In genomic region chr10:34244745-34245144, GRCm38 (mm10) we compare ENCODE assay signal across 30 mouse cellular contexts. TPM values are rescaled to one million over a fixed set of nuclear protein-coding genes. Genes with fewer than 3 reads are reported as not detected.
DNase-seq lines count a peak whose midpoint lies in the region; ATAC-seq and TF ChIP-seq lines count a peak whose summit lies in the region.
"Had no signal": no experiment of that assay in that cellular context is flagged by ENCODE, and none has a peak within 500 bp of the region (broad histone marks: within the 10 kb centered on the region; RNA-seq: fewer than 3 reads in every experiment).

No protein-coding gene starts in this region.

- no peak for TF ChIP-seq CTCF in kidney, postnatal 0 days (IDR thresholded peaks at IDR 0.05; ENCODE audit: low read depth)

- H3K4me3 ChIP-seq in kidney, postnatal 0 days (replicated peaks; ENCODE audit: low read depth, low read length) = no peak overlapping the region
- no peak overlapping the region for H3K4me3 ChIP-seq in lung, embryonic 15.5 days
- H3K4me3 ChIP-seq: forebrain, embryonic 12.5 days; heart, embryonic 12.5 days; hindbrain, embryonic 10.5 days; hindbrain, embryonic 15.5 days; limb, embryonic 10.5 days; limb, embryonic 15.5 days; neural tube, embryonic 15.5 days had no signal

- ATAC-seq in kidney, postnatal 0 days (replicated peaks; ENCODE audit: low FRiP score, low read depth) = no peak
- no peak for ATAC-seq in lung, embryonic 15.5 days (ENCODE audit: borderline replicate concordance, extremely low read depth, low FRiP score, low TSS enrichment)
- peak; percentile 45 for ATAC-seq in common myeloid progenitor, adult 5-6 weeks (replicated peaks; ENCODE audit: low read depth, poor library complexity, severe bottlenecking)
- ATAC-seq in megakaryocyte, adult 5-6 weeks (ENCODE audit: poor library complexity, severe bottlenecking) = peak; percentile 60
- ATAC-seq: forebrain, postnatal 0 days had no signal

- H3K4me2 ChIP-seq in kidney, postnatal 0 days (ENCODE audit: low read length) = no peak overlapping the region
- no peak overlapping the region for H3K4me2 ChIP-seq in lung, embryonic 15.5 days
- H3K4me2 ChIP-seq: forebrain, embryonic 12.5 days; heart, embryonic 12.5 days; hindbrain, embryonic 15.5 days; limb, embryonic 15.5 days; neural tube, embryonic 15.5 days had no signal

- peak; percentile 53 for DNase-seq in kidney, postnatal 0 days (ENCODE audit: low spot score)
- DNase-seq in kidney, adult 11 months = no peak
- no peak for DNase-seq in lung, postnatal 25 days (ENCODE audit: low spot score)
- DNase-seq in ovary, postnatal 36 days (ENCODE audit: low spot score) = no peak
- DNase-seq in MN1 (ENCODE audit: low spot score) = no peak
- DNase-seq: adrenal gland, postnatal 14 days; cerebellum, adult 18-20 months; cerebellum, postnatal 10 days; forebrain, postnatal 0 days; gastrocnemius, postnatal 10 days; kidney, adult 2 months; kidney, postnatal 10 days; layer of hippocampus, adult 9-11 months; midbrain, embryonic 14.5 days; right cerebral cortex, adult 18-20 months; spleen, adult 18-20 months; thymus, adult 18-20 months; thymus, postnatal 36 days had no signal

- H3K9me3 ChIP-seq in kidney, postnatal 0 days (replicated peaks; ENCODE audit: low read length) = no peaks in the 10 kb centered on the region
- H3K9me3 ChIP-seq in lung, embryonic 15.5 days = no peaks in the 10 kb centered on the region
- H3K9me3 ChIP-seq: forebrain, embryonic 12.5 days; heart, embryonic 12.5 days; hindbrain, embryonic 10.5 days; hindbrain, embryonic 15.5 days; limb, embryonic 10.5 days; limb, embryonic 15.5 days; neural tube, embryonic 15.5 days had no signal

- WGBS in kidney, postnatal 0 days = 59% methylated on average over 5 of the region's 5 CpGs
- WGBS in lung, embryonic 15.5 days = 34% methylated on average over 5 of the region's 5 CpGs

- no peaks in the 10 kb centered on the region for H3K4me1 ChIP-seq in kidney, postnatal 0 days (replicated peaks; ENCODE audit: insufficient read depth, low read length)
- peaks cover 34% of the 10 kb centered on the region for H3K4me1 ChIP-seq in lung, embryonic 15.5 days
- H3K4me1 ChIP-seq: forebrain, embryonic 12.5 days; heart, embryonic 12.5 days; hindbrain, embryonic 15.5 days; limb, embryonic 10.5 days; neural tube, embryonic 15.5 days had no signal

- H3K9ac ChIP-seq in kidney, postnatal 0 days (ENCODE audit: low read depth, low read length) = no peak overlapping the region
- H3K9ac ChIP-seq in lung, embryonic 15.5 days = no peak overlapping the region
- H3K9ac ChIP-seq: forebrain, embryonic 12.5 days; forebrain, postnatal 0 days; heart, embryonic 12.5 days; hindbrain, embryonic 15.5 days; limb, embryonic 15.5 days; neural tube, embryonic 15.5 days had no signal

- H3K27me3 ChIP-seq in kidney, postnatal 0 days (ENCODE audit: insufficient read depth, low read length) = no peaks in the 10 kb centered on the region
- no peaks in the 10 kb centered on the region for H3K27me3 ChIP-seq in lung, embryonic 15.5 days
- H3K27me3 ChIP-seq: forebrain, embryonic 12.5 days; heart, embryonic 12.5 days; hindbrain, embryonic 15.5 days; limb, embryonic 15.5 days; neural tube, embryonic 15.5 days had no signal

- no peak overlapping the region for H3K27ac ChIP-seq in kidney, postnatal 0 days
- H3K27ac ChIP-seq in lung, embryonic 15.5 days = 0 out of 2 replicates have a peak overlapping the region, but pooled peaks have one; percentile 0
- H3K27ac ChIP-seq: forebrain, embryonic 12.5 days; hindbrain, embryonic 10.5 days; hindbrain, embryonic 15.5 days; limb, embryonic 10.5 days; limb, embryonic 15.5 days; neural tube, embryonic 15.5 days; stomach, postnatal 0 days had no signal

- H3K36me3 ChIP-seq in kidney, postnatal 0 days (ENCODE audit: insufficient read depth, low read length) = no peaks in the 10 kb centered on the region
- H3K36me3 ChIP-seq in lung, embryonic 15.5 days = no peaks in the 10 kb centered on the region
- H3K36me3 ChIP-seq: forebrain, embryonic 12.5 days; heart, embryonic 12.5 days; hindbrain, embryonic 10.5 days; hindbrain, embryonic 15.5 days; limb, embryonic 10.5 days; limb, embryonic 15.5 days; neural tube, embryonic 15.5 days had no signal

RNA-seq across cellular contexts. Expression of gene Dse, which starts 37.2 kb away (rescaled TPM):
- 17.4 and 19.1 TPM in 2 replicates for polyA plus RNA-seq in kidney, postnatal 0 days (2015; fragmentation: Nextera tagmentation; extraction: Ambion mirVana)
- 29.0 and 31.2 TPM in 2 replicates for polyA plus RNA-seq in lung, embryonic 15.5 days (2015; fragmentation: Nextera tagmentation; extraction: Ambion mirVana)
- total RNA-seq in common myeloid progenitor, adult 5-6 weeks (2017) = 0.87 and 1.9 TPM in 2 replicates
- total RNA-seq in megakaryocyte, adult 5-6 weeks (2015) = 21.7 and 26.5 TPM in 2 replicates
- 28.5 and 32.6 TPM in 2 replicates for total RNA-seq in megakaryocyte, adult 5-6 weeks (2017)
- total RNA-seq: MEL had no signal

RNA-seq across cellular contexts. Expression of gene Tspyl1, which starts 37.2 kb away (rescaled TPM):
- 70.1 and 74.9 TPM in 2 replicates for polyA plus RNA-seq in kidney, postnatal 0 days (2015; fragmentation: Nextera tagmentation; extraction: Ambion mirVana)
- polyA plus RNA-seq in lung, embryonic 15.5 days (2015; fragmentation: Nextera tagmentation; extraction: Ambion mirVana) = 67.6 and 69.8 TPM in 2 replicates
- 54.7 and 57.7 TPM in 2 replicates for total RNA-seq in common myeloid progenitor, adult 5-6 weeks (2017)
- 46.6 and 50.1 TPM in 2 replicates for total RNA-seq in megakaryocyte, adult 5-6 weeks (2015)
- total RNA-seq in megakaryocyte, adult 5-6 weeks (2017) = 52.3 and 60.5 TPM in 2 replicates

RNA-seq across cellular contexts. Expression of gene Tspyl4, which starts 52.5 kb away (rescaled TPM):
- polyA plus RNA-seq in kidney, postnatal 0 days (2015; fragmentation: Nextera tagmentation; extraction: Ambion mirVana) = 9.4 and 9.9 TPM in 2 replicates
- polyA plus RNA-seq in lung, embryonic 15.5 days (2015; fragmentation: Nextera tagmentation; extraction: Ambion mirVana) = 8.7 and 9.2 TPM in 2 replicates
- total RNA-seq in common myeloid progenitor, adult 5-6 weeks (2017) = 1.7 and 1.8 TPM in 2 replicates
- 1.6 and 2.6 TPM in 2 replicates for total RNA-seq in megakaryocyte, adult 5-6 weeks (2015)
- total RNA-seq in megakaryocyte, adult 5-6 weeks (2017) = 1.4 and 2.6 TPM in 2 replicates

Comparison
In these comparisons a context has a peak if more than half of its experiments do, and no peak if none do; other contexts are left out.
1. ATAC-seq: peak in common myeloid progenitor, adult 5-6 weeks (single experiment) and megakaryocyte, adult 5-6 weeks (single experiment); none in kidney, postnatal 0 days (single experiment) and lung, embryonic 15.5 days (single experiment).